Mouse (Mus musculus) embryo, embryonic 10 days (tissue): ENCODE data around the gene Adgrg6.

ENCODE experiments used
- DNase-seq: peaks from one replicate; pipeline ENCODE4 v3.0.0-alpha.2; 2015; ENCODE audit warnings: low spot score

Gene Adgrg6

GRCm38 (mm10) chr10:14491838-14492237 is 53.6 kb downstream of the Adgrg6 start:
- no peak for DNase-seq

DNA sequence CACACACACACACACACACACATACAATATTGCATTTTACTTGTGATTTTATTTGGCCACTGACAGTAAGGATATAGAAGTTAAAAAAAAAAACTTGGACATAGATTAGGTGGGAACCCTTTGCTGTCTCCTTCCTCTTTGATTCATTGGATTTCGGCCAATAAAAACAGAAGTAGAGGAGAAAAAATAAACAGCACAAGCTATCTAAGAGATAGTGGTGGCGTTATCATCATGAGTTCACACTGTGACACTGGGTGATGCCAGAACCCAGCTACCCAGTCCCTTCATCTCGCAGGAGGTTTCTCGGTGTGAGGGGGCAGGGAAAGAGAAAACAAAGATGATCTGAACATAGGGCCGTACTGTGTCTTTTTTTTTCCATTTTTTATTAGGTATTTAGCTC is 62.2 kb downstream of the Adgrg6 start:
- no peak for DNase-seq

DNA sequence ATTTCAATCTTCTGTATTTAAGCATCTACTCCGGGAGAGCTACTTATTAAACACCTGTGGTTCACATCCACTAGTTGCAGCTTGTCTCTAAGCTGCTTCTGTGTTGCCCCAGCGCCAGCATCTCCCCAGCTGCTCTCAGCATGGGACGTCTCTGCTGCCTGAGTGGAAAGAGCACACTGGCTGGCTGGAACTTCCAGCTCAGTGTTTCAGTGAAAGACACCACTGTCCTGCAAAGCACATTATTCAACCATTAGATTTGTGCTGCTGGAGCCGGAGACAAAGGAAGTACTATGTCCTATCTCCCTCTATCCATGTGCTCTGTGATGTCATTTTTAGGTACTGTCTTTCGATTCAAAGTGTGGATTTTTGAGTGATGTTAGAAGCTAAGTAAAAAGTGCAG is 63.0 kb downstream of the Adgrg6 start:
- DNase-seq = peak; percentile 41

GRCm38 (mm10) chr10:14480928-14481327 is 64.5 kb downstream of the Adgrg6 start:
- DNase-seq = no peak

GRCm38 (mm10) chr10:14476393-14476792 is 69.1 kb downstream of the Adgrg6 start:
- DNase-seq = no peak

DNA sequence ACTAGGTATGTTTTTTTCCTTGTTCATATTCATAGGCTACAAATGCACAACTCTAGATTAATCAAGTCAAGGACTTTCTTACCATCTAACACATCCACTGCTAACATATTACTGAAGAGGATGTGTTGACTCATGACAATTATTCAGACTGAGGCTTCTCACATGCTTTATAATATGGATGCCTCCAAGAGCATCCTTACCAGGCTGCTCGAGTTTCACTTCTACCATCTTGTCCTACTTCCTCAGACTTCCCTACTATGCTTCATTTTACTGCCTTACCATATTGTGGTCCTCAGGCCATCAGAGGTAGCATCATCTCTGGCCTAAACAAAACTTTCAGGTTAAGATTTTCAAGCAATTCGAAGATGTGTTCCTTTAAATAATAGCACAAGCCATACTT is 69.8 kb downstream of the Adgrg6 start:
- DNase-seq = no peak

- DNase-seq = peak; percentile 20
Measured at GRCm38 (mm10) chr10:14474541-14475305, 70.7 kb downstream of the Adgrg6 start.

DNA sequence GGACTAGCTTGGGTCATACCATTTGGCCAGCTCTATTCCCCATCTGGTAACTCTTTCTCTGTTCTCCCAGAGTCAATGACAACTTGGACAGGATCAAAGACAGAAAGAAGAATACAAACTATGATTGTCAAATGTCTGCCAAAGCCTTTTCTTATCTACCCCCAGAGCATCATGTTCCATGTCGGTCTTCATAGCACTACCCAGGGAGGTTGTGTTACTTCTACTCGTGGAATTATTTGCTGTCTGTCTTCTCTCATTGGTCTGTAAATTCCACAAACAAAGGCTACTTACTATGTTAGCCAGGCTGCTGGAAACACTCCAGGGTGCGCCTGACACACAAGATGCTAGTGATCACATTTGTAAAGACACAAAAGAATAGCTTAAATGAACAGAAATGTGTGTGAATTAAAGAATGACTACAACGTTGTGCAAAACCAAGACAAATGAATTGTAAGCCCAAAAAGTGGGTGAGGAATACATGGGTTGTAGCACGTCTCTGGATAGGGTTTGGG is 74.4 kb downstream of the Adgrg6 start:
- DNase-seq = no peak

- no peak for DNase-seq
Measured at GRCm38 (mm10) chr10:14468623-14469022, 76.8 kb downstream of the Adgrg6 start.

GRCm38 (mm10) chr10:14463796-14464511 is 81.5 kb downstream of the Adgrg6 start:
- no peak for DNase-seq

DNA sequence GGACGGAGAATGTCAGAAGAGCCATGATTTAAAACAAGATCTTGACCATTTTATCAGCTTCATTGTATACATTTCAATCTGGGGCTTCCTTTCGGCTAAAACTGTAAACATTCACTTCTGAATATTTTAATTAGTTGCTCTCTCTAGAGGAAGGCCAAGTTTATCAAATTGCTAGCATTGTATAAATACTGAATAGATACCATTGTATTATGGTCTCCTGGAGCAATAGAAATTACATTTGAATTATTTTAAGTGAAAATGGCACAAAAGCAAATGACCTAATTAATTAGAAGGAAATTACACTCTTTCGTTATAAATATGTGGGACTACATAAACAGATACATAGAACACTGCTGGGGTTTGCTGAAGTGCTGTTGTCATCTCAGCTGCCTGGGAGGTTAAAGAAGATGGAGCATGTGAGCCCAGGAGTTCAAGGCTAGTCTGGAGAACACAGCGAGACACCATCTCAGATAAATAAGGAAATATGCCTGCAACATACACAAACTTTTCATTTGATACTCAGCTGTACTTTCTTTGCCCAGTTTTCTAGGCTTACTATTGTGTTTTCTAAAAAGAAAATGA is 84.4 kb downstream of the Adgrg6 start:
- DNase-seq = no peak

GRCm38 (mm10) chr10:14460252-14460932 is 85.1 kb downstream of the Adgrg6 start:
- DNase-seq = no peak

DNA sequence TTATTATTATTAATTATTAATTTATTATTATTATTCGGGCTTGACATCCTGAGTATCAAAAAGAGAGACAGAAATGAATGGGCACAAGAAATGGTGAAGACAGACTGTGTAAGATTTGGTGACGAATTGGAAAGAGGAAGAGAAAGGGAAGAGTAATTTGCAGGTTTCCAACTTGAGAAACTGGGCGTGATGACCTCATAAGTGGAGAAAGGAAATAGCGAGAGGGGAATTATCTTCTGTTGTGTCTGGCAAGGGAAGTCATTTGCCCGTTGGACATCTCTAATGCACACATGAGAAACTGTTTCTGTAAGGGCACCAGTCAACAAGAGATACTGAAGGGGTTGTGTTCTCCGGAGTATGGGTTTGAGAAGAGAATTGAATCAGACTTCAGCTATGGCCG is 85.6 kb downstream of the Adgrg6 start:
- no peak for DNase-seq

DNA sequence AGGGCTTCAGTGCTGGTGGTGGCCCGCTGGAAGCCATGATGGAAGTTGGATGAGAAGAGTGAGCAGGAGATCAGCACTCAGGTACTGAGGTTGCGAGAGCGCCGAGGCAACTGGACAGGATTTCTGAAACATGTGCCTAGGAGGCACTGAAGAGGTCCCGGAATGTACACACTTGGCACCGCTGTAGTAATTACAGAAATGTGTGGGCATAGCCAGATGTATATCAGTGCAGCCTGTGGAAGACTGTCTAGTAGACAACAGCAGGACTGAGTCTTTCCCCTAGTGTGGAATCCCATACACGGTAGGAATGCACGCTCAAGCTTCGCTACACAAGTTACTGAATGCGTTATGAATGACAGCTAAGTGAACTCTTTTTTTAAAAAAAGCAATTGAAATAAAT is 86.1 kb downstream of the Adgrg6 start:
- DNase-seq = no peak

DNA sequence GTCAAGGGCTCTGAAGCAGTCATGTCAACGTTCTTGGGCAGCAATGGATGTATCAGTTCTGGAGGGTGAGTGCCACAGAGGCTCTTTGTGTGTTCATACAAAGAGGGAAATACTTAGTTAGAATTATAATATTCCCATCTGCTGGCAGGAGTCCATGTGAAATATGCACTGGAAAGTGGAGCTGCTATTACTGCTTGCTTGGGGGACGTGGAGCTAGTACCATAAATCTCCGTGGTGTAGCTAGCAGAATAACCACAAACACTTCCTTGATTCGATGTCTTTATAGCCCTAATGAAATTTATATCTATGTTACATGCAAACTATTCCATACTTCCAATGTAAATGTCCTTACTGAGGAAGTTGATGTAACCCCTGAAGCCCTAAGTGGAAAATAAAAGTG is 91.0 kb downstream of the Adgrg6 start:
- DNase-seq = no peak

DNA sequence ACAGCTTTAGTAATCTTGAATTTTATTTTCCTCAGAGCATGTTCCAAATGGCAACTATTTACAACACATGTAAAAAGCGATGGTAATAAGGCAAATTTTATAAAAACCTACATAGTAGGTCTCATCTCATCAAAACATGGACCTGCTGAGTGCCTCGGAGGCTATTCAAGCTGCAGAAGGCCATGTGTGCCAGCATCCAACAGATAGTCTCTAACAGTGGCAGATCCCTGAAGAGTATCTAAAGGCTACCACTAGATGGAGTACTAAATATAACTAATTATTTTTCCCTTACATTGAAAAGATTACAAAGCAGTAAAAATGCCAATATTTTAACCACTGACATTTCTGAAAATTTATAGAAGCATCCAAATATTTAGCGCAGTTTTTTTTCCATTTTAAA is 93.6 kb downstream of the Adgrg6 start:
- no peak for DNase-seq

- peak; percentile 45 for DNase-seq
Measured at GRCm38 (mm10) chr10:14450073-14450472, 95.4 kb downstream of the Adgrg6 start.

GRCm38 (mm10) chr10:14445590-14446291 is 99.7 kb downstream of the Adgrg6 start:
- DNase-seq = no peak

DNA sequence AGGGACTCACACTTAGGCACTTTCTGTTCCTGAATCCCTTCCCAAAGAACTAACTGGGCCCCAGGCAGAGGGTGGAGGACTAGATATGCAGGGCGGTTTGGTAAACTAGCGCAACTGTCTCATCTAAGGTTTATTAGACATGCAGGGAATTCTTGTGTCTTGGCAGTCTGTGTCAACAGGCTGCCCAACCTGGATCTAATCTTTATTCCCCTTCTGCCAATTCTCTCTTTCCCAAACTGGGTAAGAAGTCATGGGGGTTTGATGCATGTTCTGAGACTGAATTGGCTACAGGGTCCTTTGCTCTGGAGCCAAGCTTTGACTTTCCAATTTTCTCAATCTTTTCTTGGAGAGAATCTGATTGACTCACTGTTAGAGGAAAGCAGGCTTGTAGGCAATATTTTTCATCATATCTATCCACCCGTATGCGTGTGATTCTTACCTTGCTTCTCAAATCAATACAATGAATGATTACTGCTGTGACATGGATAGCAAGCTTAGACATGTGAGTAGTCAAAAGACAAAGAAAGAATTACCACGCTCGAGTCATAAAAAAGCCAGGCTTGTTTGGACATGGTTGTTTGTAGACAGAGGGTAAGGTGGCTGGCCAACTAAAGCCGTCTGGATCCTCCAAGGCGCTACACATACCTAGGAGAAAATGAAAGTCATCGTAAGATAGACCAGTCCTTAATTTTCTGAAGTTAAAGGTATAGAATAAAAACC is 104.4 kb downstream of the Adgrg6 start:
- no peak for DNase-seq

GRCm38 (mm10) chr10:14404070-14404469 is 141.4 kb downstream of the Adgrg6 start:
- DNase-seq = peak; percentile 41

- DNase-seq = no peak
Measured at GRCm38 (mm10) chr10:14401744-14402143, 143.7 kb downstream of the Adgrg6 start.
